Mouse (Mus musculus) midbrain, embryonic 10.5 days (tissue): ENCODE data around the gene Gm7694. TPM values are rescaled to one million over a fixed set of nuclear protein-coding genes. Genes with fewer than 3 reads are reported as not detected.

Experiments
- DNase-seq: peaks from one replicate; pipeline ENCODE4 v3.0.0-alpha.2; 2017; ENCODE audit warnings: low spot score
- H3K27ac ChIP-seq: fragments of 300-500 bp; sonication (generic); replicated peaks from 2 replicates; pipeline ENCODE4 v1.5.1; 2016; ENCODE audit warnings: mild to moderate bottlenecking
- H3K27me3 ChIP-seq: fragments of 300-500 bp; sonication (generic); 2 replicates; pipeline ENCODE4 v1.6.1; 2016; ENCODE audit warnings: low read depth, mild to moderate bottlenecking; ENCODE audit not compliant: poor library complexity, severe bottlenecking
- H3K36me3 ChIP-seq: fragments of 300-500 bp; sonication (generic); 2 replicates; pipeline ENCODE4 v1.6.1; 2016; ENCODE audit warnings: mild to moderate bottlenecking, moderate library complexity
- H3K4me1 ChIP-seq: fragments of 300-500 bp; sonication (generic); 2 replicates; pipeline ENCODE4 v1.6.1; 2016
- H3K4me3 ChIP-seq: fragments of 300-500 bp; sonication (generic); 2 replicates; pipeline ENCODE4 v1.5.1; 2016; ENCODE audit warnings: mild to moderate bottlenecking, moderate library complexity
- H3K9me3 ChIP-seq: fragments of 300-500 bp; sonication (generic); replicated peaks from 2 replicates; pipeline ENCODE4 v1.6.1; 2016; ENCODE audit warnings: mild to moderate bottlenecking
- WGBS: fragments of 180-500 bp; shearing (Covaris S2); methylation state at CpG from one replicate; pipeline ENCODE4 v1.1.7; 2016; 5-methylcytosine and 5-hydroxymethylcytosine counted together
- polyA plus RNA-seq: library from polyadenylated mRNA; unstranded; fragments of >200 nt; fragmentation: Nextera tagmentation; extraction: Ambion mirVana; gene quantifications from 2 replicates; pipeline ENCODE4 v1.2.1, GENCODE M21; 2016

Gene Gm7694
- polyA plus RNA-seq, 1 experiment from 2014 or later, result 3.1 TPM

- H3K27me3 ChIP-seq, result no peaks in the 10 kb centered on the region
- H3K36me3 ChIP-seq, result no peaks in the 10 kb centered on the region
- H3K4me1 ChIP-seq, result peaks cover 9% of the 10 kb centered on the region
- H3K9me3 ChIP-seq, result no peaks in the 10 kb centered on the region
- 96% methylated on average over 4 of the region's 4 CpGs for WGBS
- no peak for DNase-seq
- H3K4me3 ChIP-seq, result no peak within 1 kb of the TSS
- no peak within 1 kb of the TSS for H3K27ac ChIP-seq
These were observed 2.4 kb upstream of the Gm7694 start, which contains the start of gene Spata46 for GRCm38 (mm10) chr1:170308503-170308902. Spata46 (plus strand) TSS chr1:170308803.

GRCm38 (mm10) chr1:170305002-170305401, 1.1 kb downstream of the Gm7694 start:
- no peak for DNase-seq
- 92% methylated on average over 10 of the region's 10 CpGs for WGBS

GRCm38 (mm10) chr1:170303103-170303502, 3.0 kb downstream of the Gm7694 start:
- Histone ChIP-seq H3K36me3 (no peaks in the 10 kb centered on the region), H3K4me3 (no peak overlapping the region), H3K9me3 (no peaks in the 10 kb centered on the region), H3K4me1 (peaks cover 14% of the 10 kb centered on the region), H3K27me3 (no peaks in the 10 kb centered on the region), H3K27ac (peak overlapping the region; percentile 49; the same call in 1 of the 2 replicates)
- peak; percentile 44 for DNase-seq
- WGBS, result 44% methylated on average over 6 of the region's 6 CpGs

More at GRCm38 (mm10) chr1:170305002-170305401, 1.1 kb downstream of the Gm7694 start:
- no peaks in the 10 kb centered on the region for H3K9me3 ChIP-seq
- no peak overlapping the region for H3K27ac ChIP-seq
- H3K4me3 ChIP-seq, result no peak overlapping the region
- H3K27me3 ChIP-seq, result no peaks in the 10 kb centered on the region
- H3K4me1 ChIP-seq, result peaks cover 14% of the 10 kb centered on the region
- H3K36me3 ChIP-seq, result no peaks in the 10 kb centered on the region

- H3K4me3 ChIP-seq, result no peak overlapping the region
- H3K36me3 ChIP-seq, result no peaks in the 10 kb centered on the region
- H3K9me3 ChIP-seq, result no peaks in the 10 kb centered on the region
- H3K27me3 ChIP-seq, result no peaks in the 10 kb centered on the region
- WGBS, result 69% methylated on average over 6 of the region's 6 CpGs
- peak overlapping the region; percentile 63; the same call in 1 of the 2 replicates for H3K27ac ChIP-seq
- H3K4me1 ChIP-seq, result peaks cover 14% of the 10 kb centered on the region
- DNase-seq, result no peak
These were observed 3.7 kb downstream of the Gm7694 start for GRCm38 (mm10) chr1:170302456-170302855.

DNA sequence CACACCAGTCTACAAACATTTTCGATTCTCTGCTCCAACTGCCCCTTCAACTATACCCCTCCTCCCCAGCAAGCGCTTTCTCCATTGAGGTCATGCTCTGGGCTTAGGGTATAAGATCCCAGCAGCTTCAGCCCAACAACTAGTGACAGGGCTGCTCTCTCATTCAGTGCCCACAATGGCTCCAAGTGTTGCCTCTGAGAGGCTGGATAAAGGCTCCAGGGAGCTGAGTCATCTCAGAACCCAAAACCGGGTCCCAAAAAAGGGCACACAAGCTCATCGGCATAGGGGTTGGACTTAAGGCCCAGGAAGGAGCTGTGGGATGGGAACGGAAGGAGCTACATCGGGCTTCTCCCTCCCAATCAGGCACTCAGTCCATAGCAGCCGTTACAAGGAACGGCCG, 4.4 kb downstream of the Gm7694 start:
- peaks cover 14% of the 10 kb centered on the region for H3K4me1 ChIP-seq
- no peak overlapping the region for H3K27ac ChIP-seq
- 95% methylated on average over 9 of the region's 9 CpGs for WGBS
- no peak overlapping the region for H3K4me3 ChIP-seq
- H3K9me3 ChIP-seq, result no peaks in the 10 kb centered on the region
- no peaks in the 10 kb centered on the region for H3K27me3 ChIP-seq
- no peaks in the 10 kb centered on the region for H3K36me3 ChIP-seq
- DNase-seq, result no peak

- H3K4me3 ChIP-seq, result no peak overlapping the region
- no peak for DNase-seq
- H3K27me3 ChIP-seq, result no peaks in the 10 kb centered on the region
- peaks cover 27% of the 10 kb centered on the region for H3K4me1 ChIP-seq
- H3K27ac ChIP-seq, result no peak overlapping the region
- WGBS, result 72% methylated on average over 4 of the region's 4 CpGs
- no peaks in the 10 kb centered on the region for H3K9me3 ChIP-seq
- H3K36me3 ChIP-seq, result no peaks in the 10 kb centered on the region
These were observed 6.6 kb downstream of the Gm7694 start for GRCm38 (mm10) chr1:170299496-170299895.

DNA sequence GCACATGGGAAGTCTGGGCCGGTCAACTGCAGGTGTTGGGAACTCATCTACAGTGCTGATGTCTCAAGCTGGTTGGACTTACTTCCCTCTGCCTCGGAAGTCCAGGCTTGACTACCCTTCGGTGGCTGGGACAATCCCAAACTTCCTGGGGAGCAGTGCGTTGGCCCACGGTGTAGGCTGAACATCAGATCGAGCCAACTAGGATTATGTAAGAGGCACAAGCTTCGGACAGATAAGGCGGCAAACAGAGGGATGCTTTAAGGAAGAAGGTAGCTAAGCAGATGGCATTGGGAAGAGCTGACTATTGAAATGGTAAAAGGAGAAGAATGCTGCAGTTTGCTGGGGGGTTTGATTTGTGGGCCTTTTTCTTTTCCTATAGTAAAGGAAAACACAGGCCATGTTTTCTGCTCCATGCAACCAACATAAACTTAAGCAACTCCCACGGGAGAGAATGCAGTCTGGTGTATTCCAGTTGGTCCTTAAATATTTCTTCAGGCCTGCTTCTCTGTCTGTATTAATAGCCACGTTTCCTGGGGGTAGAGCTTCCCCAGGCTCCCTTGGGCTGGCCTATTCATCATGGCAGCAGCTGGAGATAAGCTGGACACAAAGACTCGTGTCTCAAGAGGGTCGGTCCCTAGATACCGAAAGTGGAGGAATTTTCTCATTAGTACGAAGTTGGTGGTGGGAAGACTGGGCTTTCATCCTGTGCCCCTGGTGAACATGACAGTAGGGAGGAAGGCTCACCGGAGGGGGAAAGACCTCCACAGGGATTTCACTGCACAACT, 11.2 kb downstream of the Gm7694 start:
- no peak for DNase-seq
- H3K27me3 ChIP-seq, result no peaks in the 10 kb centered on the region
- H3K4me3 ChIP-seq, result no peak overlapping the region
- WGBS, result 69% methylated on average over 15 of the region's 15 CpGs
- H3K27ac ChIP-seq, result peak overlapping the region; percentile 70
- peaks cover 22% of the 10 kb centered on the region for H3K4me1 ChIP-seq
- H3K36me3 ChIP-seq, result no peaks in the 10 kb centered on the region
- H3K9me3 ChIP-seq, result no peaks in the 10 kb centered on the region

DNA sequence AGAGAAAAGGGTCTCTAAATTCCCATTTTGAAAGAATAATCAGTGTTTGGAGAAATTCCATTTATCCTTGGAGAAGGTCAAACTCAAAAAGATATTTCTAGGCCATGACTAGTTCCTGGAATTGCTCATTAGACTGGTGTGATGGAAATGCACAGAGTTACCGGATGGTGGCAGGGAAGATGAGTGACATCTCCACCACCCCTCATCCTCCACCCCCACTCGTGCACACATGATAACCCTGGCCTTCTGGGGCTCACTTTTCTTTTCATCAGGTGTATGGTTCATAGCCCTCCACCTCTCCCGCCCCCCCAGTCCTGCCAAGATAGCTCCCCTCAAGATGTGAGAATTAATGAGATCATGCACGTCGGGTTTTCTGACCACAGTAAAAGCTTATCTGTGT, 12.9 kb downstream of the Gm7694 start:
- Histone ChIP-seq H3K4me3 (no peak overlapping the region), H3K36me3 (no peaks in the 10 kb centered on the region), H3K9me3 (no peaks in the 10 kb centered on the region), H3K27ac (peak overlapping the region; percentile 70; the same call in 1 of the 2 replicates), H3K27me3 (no peaks in the 10 kb centered on the region), H3K4me1 (peaks cover 22% of the 10 kb centered on the region)
- DNase-seq, result no peak
- WGBS, result 69% methylated on average over 5 of the region's 5 CpGs

DNA sequence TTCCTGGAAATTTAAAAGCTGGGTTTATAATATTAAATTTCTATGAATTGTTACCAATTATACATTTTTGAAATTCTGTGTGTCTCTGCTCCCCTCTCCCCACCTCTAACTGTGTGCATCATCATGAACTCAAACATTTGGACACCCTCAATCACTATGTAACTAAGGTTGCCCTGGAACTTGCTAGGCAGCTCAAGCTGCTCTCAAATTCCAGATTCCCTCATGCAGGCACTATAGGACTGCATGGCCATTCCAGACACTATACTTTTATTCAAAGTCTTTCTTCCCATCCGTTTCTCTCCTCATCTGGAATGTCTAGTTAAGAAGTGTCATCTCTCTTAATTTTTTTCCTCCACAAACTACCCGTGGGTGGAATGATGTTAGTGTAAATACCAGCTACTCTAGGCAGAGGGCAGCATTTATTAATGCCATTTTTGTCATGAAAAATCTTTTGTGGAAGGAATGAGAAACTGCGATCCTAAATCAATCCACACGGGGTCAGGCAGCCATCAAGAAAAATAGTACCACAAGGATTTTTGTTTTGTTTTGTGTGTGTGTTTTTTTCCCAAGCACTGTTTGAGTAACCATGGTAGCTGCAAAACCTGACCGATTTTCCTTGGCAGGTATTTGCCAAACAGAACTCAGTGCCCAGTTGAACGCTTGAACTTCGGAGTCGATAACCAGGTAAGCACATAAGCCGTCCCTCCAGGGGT, 13.7 kb downstream of the Gm7694 start:
- peak; percentile 39 for DNase-seq
- 47% methylated on average over 9 of the region's 9 CpGs for WGBS
- Histone ChIP-seq H3K36me3 (no peaks in the 10 kb centered on the region), H3K27me3 (no peaks in the 10 kb centered on the region), H3K27ac (0 out of 2 replicates have a peak overlapping the region, but pooled peaks have one; percentile 34), H3K9me3 (no peaks in the 10 kb centered on the region), H3K4me1 (peaks cover 22% of the 10 kb centered on the region), H3K4me3 (no peak overlapping the region)

GRCm38 (mm10) chr1:170282415-170283129, 23.6 kb downstream of the Gm7694 start:
- H3K4me3 ChIP-seq, result no peak overlapping the region
- no peaks in the 10 kb centered on the region for H3K4me1 ChIP-seq
- H3K36me3 ChIP-seq, result no peaks in the 10 kb centered on the region
- H3K9me3 ChIP-seq, result no peaks in the 10 kb centered on the region
- DNase-seq, result no peak
- WGBS, result 76% methylated on average over 4 of the region's 4 CpGs
- H3K27me3 ChIP-seq, result no peaks in the 10 kb centered on the region
- H3K27ac ChIP-seq, result no peak overlapping the region

GRCm38 (mm10) chr1:170277016-170277415, 29.1 kb downstream of the Gm7694 start, which contains the start of gene Sh2d1b1:
Sh2d1b1 (plus strand) TSS chr1:170277320.
- Histone ChIP-seq H3K9me3 (no peaks in the 10 kb centered on the region), H3K4me3 (no peak within 1 kb of the TSS), H3K27ac (no peak within 1 kb of the TSS), H3K27me3 (no peaks in the 10 kb centered on the region), H3K36me3 (no peaks in the 10 kb centered on the region), H3K4me1 (no peaks in the 10 kb centered on the region)
- DNase-seq, result no peak
- WGBS, result 94% methylated on average over 2 of the region's 3 CpGs

- Histone ChIP-seq H3K4me3 (no peak overlapping the region), H3K27ac (no peak overlapping the region), H3K4me1 (no peaks in the 10 kb centered on the region), H3K36me3 (no peaks in the 10 kb centered on the region), H3K27me3 (no peaks in the 10 kb centered on the region), H3K9me3 (no peaks in the 10 kb centered on the region)
- DNase-seq, result no peak
These were observed 32.9 kb downstream of the Gm7694 start for GRCm38 (mm10) chr1:170273252-170273651.
